Mouse (Mus musculus) stomach, postnatal 0 days (tissue): ENCODE data around the gene Ankar.

Experiments used
- CTCF ChIP-seq: IDR thresholded peaks from 2 replicates; pipeline ENCODE4 v1.5.1; 2016; ENCODE audit warnings: antibody characterized with exemption, low read depth, mild to moderate bottlenecking, moderate library complexity
- EP300 ChIP-seq: optimal IDR thresholded peaks from 2 replicates; pipeline ENCODE3; 2016; ENCODE audit warnings: antibody characterized with exemption

- TF ChIP-seq EP300 (no peak), CTCF (peak; percentile 99)
Measured at GRCm38 (mm10) chr1:72716926-72717325, 16.5 kb upstream of the Ankar start.
